Mouse (Mus musculus): Measurements from ENCODE around the gene Bcas2.

- TF ChIP-seq CTCF (IDR thresholded peaks at IDR 0.05; ENCODE audit: low read depth) (no peak), EP300 (IDR thresholded peaks at IDR 0.05; ENCODE audit: low read depth) (no peak)
These were observed 25.7 kb upstream of the Bcas2 start for GRCm38 (mm10) chr3:103145791-103146190.

All from liver, embryonic 14.5 days (tissue).